Mouse (Mus musculus): ENCODE data around the gene Nhlrc2. TPM values are rescaled to one million over a fixed set of nuclear protein-coding genes. Genes with fewer than 3 reads are reported as not detected.

Gene Nhlrc2
- polyA plus RNA-seq (2012; rRNA removed), result 10.1 and 10.6 TPM in 2 replicates

DNA sequence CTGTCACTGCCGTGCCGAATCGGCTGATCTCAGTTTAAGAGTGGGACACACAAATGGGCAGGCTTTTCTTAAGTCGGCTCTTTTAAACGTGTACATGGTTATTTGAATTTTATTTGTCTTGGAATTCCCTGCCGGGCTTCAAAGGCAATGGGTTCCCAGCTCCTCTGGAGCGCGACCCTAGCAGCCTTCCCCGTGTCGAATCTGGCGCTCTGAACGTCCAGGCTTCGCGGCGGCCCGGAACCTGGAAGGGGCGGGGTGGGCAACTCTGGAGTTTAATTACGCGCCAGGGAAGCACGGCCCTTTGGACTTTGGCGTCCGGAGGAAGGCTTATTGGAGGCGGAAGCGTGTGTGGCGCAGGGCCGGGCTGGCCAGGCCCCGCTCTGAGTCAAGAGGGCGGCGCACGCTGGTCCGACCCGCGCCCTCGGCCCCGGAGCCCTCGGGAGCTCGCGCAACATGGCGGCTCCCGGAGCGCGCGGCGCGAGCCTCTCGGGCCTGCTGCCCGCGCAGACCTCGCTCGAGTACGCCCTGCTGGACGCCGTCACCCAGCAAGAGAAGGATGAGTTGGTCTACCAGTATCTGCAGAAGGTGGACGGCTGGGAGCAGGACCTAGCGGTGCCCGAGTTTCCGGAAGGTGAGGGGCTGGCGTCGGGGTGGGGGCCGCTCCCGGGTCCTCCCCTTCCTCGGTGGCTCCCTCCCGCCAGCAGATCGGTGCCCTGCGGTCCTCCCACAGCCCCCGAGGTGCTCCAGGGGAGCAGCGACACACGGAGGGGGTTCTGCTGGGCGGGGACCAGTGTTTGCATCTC, at the start of gene Nhlrc2:
TSS of gene Nhlrc2 (plus strand) at position 32 of the 803 bp plus-strand sequence.

DNA sequence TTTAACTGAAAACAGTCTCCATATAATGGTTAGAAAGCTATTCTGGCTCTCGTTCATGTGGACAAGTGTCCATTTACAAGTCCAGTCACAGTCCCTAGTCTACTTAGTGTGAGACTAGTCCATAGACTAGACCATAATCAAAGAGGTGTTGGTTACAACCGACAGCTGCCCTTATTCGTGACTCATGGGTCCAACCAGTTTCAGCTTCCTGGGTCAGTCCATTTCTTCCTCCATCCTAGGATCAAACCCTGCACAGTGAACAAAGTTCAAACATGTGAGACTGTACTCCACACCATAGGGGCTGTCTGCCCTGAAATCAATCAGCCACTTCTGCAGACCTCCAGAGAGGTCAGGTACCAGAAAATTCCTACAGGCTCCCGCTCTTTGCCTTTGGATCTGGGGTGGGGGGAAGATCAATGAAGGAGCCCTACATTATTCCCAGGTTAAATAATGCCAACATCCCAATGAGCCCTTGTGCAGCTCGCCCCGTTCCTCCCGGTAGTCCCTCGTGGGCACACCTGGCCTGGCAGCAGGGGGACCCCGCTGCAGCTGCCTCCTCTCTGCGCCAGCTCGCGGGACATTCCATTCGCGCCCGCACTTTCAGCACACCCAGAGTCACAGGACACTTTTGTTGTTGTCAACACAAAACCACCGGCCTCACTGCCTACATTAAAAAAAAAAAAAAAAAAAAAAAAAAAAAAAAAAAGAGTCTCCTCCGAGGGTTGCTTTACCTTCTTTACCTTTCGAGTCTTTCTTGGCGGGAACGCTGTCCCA, 418 bp upstream of the Nhlrc2 start, which contains the start of gene Dclre1a:
TSS of gene Dclre1a (minus strand) at position 767 of the 774 bp plus-strand sequence.

Other genes with a start within 250 kb of the Nhlrc2 start
- 0.23 and 1.1 TPM in 2 replicates for gene Nrap, start 158.2 kb upstream of the Nhlrc2 start, polyA plus RNA-seq (2012; rRNA removed)
- 12.6 and 14.3 TPM in 2 replicates for gene Casp7, start 151.1 kb upstream of the Nhlrc2 start, polyA plus RNA-seq (2012; rRNA removed)
- gene Plekhs1, start 86.6 kb upstream of the Nhlrc2 start, polyA plus RNA-seq (2012; rRNA removed), result 0.30 and 0.32 TPM in 2 replicates
- gene Dclre1a, start within 50 bp of the Nhlrc2 start, polyA plus RNA-seq (2012; rRNA removed), result 9.2 and 9.5 TPM in 2 replicates
- gene Adrb1, start 173.9 kb downstream of the Nhlrc2 start, polyA plus RNA-seq (2012; rRNA removed), result 4.5 and 6.2 TPM in 2 replicates